Mouse (Mus musculus): Measurements from ENCODE around the gene Ss18l1.
A peak's percentile ranks its signal among the peaks of the same experiment; 100 is the strongest.

Gene Ss18l1

DNA sequence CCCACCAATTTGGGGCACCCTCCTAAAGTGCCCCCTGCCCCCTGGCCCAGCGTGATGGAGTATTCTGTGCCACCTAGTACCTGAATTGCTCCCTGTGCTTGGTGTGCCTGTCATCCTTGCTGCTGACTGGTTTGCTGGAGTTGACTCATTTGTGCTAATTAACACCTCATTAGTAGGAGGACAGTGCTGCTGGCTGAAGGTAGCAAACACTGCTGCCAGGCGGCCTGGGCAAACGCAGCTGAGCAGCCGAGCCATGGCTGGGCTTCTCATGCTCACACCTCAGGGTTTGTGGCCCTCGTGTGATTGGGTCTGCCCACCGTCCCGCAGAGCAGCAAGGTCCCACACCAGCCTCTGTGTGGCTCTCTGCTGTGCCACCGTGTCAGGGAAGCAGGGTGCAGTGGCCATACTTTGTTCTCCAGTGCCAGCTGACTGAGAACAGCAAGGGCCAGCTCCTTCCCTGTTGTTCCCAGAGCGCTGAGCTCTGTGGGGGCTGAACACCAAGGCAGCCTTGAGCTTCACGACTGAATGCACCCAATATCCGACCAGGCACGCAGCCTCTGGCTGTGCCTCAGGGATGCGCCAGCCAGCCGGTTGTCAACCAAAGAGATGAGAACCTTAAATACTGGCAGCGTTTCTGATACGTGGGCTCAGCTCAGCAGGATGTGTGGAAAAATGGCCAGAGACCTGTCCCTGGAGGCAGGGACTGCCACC, 43.8 kb downstream of the Ss18l1 start:
- no peak for DNase-seq (ENCODE audit: low spot score)

DNA sequence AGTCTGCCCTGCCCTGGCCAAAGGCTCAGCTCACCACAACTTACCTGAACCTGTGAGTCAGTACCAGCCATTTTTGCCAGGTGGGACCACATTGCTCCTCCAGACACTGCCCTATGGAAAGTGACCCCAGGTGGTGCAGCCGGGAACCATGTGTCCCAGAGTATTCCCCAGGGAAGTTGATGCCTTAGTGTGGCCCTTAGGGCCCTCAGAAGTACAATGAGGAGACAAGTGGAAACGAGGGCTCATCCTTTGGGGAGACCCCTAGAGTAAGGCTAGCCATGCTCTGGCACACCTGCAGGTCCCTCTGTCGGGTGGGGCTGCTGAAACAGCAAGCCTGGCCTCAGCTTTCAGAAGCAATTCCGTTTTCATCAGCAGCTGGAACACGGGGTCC, 44.3 kb downstream of the Ss18l1 start:
- DNase-seq (ENCODE audit: low spot score) = no peak

DNA sequence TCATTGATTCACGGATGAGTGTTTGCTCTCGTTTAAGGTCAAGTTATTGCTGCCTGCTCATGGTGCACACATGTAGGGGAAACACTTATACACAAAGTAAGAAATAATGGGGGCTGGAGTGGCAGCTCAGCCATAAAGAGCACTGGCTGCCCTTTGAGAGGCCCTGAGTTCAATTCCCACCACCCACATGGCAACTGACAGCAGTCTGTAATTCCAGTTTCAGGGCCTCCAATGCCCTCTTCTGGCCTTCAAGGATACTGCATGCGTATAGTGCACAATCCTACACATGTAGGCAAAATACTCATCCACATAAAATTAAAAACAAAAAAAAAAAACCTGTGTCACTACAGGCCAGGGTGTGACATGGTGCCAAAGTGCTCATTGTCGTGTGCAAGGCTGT, 45.2 kb downstream of the Ss18l1 start:
- DNase-seq (ENCODE audit: low spot score) = no peak

DNA sequence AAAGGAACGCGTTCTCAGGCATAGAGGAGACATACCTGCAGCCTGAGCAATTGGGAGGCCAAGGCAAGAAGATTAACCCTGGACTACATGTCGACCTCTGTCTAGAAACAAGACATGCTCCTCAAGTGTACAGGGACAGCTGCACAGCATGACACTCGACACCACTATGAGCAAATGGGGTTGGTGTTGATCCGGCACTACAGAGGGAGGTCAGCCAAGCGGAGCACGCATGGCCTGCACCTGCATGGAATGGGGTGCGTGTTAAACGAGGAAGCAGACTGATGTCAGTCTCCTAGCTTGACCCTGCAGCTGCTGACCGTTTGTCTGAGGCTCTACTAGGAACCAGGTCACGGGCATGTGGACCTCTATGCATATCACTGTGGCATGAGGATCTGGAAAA, 48.0 kb downstream of the Ss18l1 start:
- DNase-seq (ENCODE audit: low spot score) = no peak

DNA sequence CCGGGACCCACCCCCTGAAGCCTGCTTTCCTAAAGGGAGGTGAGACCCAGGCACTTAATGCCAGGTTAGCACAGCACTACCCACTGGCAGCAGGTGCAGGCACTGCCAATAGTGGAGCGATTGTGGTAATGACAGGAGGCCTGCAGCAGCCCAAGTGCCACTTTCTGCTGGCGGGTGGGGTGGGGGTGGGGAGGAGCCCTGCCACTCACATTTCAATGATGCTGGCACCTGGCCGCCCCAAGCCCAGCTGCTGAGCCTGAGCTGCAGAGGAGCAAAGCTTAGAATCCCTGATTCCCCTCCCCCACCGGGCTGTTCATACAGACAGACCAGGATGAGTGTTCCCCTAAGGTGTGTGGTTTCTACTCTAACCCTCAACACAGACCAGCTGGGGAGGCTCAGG, 53.4 kb downstream of the Ss18l1 start:
- no peak for DNase-seq (ENCODE audit: low spot score)

DNA sequence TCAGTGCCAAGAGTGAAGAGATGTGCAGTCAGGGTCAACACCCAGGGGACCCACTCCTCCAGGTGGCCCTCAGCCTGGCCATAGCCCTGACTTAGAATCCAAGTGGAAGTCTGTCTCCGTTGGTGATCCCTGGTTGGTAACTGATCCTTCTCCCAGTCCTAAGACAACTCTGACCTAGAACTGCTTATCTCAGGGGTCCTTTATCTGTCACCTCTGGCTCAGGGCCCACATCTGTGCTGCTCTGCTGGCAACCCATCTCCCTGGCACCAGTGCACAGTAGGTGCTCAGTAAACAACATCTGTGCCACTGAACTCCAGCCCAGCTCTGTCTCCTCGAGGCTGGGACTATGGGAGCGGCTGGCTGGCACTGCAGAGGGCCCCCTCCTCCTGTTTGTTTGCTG, 55.3 kb downstream of the Ss18l1 start:
- DNase-seq (ENCODE audit: low spot score) = no peak

DNA sequence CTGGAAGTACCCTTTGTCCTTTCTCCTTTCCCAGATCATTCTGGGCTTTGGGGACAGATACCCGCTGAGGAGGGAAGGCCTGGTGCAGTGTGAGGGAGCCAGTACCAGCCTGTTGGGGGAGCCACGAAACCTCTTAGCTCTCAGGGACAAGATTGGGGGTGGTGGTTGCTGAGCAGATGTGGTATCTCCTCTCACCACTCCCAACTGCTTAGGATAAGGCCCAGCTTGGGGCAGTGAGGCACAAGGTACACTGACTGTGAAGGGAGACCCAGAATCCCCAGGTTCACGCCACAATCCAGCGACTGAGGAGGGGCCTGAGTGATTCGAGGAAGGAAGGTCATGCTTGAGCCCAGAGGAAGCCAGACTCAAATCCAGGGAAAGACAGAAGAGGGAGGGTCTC, 55.9 kb downstream of the Ss18l1 start:
- no peak for DNase-seq (ENCODE audit: low spot score)

DNA sequence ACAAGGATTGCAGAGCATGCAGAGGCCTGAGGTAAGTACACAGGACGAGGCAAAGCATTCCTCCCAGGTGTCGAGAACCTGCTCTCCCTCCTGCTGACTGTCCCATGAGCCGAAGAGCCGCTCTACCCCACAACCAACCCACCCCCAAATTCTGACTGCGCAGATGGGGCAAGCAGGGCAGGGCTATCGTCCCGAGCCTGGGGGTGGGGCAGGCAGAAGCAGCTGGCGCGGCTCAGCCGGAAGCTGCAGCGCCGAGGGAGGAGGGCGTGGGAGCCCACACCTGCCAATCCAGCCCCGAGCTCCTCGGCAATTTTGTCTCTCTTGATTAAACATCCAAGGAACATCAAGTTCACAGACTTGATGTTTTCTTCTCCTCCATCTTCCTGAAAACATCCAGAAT, 57.2 kb downstream of the Ss18l1 start:
- no peak for DNase-seq (ENCODE audit: low spot score)

DNA sequence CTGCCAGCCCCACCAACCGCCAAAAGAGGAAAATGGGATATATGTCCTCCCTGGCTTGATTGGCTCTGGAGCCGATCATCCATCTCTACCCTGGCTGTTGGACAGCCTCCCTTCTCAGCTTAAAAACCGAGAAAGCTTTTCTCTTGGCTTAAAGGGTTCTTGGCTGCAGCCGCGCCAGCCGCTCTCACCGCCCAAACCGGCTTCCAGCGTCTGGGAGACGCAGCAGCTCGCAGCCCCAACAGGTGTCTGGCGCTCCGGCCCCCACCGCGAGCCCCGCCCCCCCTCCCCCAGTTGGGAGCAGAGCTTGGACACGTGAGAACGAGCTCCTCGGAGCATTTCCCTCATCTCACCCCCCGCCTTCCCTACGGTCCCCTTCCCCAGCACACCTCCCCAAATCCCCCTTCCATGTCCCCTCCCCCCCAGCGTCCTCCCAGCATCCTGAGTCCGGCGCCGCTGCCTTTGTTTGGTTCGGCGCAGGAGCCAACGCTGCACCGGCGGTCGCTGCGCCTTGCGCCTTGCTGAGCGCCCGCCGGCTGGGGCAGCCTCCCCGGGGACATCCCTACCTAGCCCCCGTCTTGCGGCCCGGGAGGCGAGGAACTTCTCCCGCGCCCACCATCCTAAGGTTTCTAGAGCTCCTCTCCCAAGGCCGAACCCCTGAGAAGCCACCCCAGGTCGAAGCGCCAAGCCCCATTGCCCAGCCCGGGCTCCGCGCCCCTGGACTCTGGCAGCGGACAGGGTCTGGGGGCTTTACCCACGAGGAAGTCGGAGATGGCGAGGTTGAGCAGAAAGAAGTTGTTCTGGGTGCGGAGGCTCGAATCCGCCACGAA, 61.1 kb downstream of the Ss18l1 start:
- no peak for DNase-seq (ENCODE audit: low spot score)

DNA sequence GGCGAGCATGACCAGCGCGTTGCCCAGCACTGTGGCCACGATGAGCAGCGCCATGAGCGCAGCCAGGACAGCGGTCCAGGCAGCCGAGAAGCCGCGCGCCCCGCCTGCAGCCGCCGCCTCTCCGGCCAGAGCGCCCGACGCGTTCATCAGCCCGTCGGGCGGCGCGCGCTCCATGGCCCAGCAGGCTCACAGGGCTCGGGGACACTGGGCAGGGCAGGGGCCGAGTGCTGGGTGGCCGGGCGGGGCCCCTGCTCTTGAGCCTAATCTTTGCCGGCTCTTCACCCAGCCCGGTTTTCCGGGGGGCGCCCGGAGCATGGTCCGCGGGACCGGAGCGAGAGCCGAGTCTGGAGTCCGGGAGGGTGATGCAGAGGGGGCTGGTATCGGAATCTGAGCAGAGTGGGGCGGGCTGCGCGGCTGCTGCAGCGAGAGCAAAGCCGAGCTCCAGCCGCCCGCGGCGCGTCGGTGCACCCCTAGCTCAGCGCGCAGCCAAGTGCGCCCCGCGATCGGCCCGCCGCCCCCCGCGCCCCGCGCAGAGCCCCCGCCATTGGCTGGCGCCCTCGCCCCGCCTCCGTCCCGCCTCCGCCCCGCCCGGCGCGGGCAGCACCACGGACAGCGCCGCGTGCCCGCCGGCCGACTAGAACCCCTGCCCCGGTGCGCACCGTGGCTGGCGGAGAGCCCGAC, 61.8 kb downstream of the Ss18l1 start, which contains the start of gene Hrh3:
Gene Hrh3, minus strand, starts transcription at position 511 of the 681 bp plus-strand sequence.
- peak; percentile 42 for DNase-seq (ENCODE audit: low spot score)

DNA sequence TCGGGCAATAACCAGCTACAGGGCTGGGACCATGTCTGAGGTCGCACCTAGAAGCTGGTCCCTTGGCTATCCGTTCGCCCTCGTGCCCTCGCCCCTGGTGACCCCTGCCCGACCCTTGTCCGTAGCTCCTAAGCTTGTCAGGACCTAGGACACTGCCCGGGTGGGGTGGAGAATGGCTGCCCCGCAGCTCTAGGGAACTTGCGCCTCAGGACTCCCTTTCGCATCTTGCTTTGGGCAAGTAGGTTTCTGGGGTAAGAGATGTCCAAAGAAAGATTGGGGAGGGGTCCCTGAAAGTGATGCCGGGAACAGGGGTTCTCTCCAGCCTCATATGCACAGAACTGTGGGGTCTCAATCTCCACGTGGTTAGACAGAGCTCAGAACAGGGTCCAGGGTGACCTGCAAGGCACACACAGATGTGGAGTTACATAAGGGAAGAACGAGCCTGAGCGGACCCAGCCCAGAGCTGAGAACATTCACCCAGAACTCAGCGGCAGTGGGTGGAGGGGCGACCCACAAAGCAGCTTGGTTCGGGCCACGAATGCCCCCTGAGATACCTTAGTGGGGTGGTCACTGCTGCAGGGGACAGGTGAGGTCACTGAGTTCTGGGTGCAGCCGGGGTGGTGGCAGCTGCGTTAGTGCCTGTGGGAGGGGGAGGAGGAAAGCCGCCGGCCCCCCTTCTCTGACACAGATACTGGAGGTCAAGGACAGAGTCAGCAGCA, 62.5 kb downstream of the Ss18l1 start:
- DNase-seq (ENCODE audit: low spot score) = no peak

DNA sequence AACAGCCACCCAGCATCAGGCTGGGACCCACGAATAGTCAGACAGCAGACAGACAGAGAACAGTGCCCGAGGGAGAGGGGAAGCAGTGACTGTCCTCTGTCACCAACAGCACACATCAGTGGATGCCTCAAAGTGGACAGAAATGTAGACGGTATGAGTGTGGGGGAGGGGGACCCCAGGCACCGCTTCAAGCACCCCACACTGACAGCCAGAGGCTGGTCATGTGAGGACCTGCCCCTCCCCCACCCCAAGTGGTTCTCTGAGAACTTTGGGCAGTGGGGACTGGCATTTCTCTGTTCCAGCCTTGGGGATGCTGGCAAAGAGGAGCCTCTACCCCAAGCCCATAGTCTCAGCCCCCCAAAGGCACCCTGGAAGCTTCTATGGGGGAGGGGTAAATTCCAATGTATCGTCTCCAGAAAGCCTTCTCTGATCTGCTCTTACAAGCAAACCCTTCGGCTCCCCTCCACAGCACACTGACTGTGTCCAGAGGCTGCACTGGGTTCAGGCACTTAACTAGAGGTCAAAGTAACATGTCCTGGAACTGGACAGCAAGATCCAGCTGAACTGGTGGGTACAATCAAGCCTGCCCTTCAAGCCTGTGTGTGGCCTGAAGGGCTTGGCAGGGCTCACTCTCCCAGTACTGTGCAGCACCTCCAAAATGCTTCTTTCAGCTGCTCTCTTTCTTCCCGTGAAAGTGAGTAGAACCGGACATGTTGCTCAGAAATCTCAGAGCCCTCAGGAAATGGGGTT, 63.3 kb downstream of the Ss18l1 start:
- no peak for DNase-seq (ENCODE audit: low spot score)

DNA sequence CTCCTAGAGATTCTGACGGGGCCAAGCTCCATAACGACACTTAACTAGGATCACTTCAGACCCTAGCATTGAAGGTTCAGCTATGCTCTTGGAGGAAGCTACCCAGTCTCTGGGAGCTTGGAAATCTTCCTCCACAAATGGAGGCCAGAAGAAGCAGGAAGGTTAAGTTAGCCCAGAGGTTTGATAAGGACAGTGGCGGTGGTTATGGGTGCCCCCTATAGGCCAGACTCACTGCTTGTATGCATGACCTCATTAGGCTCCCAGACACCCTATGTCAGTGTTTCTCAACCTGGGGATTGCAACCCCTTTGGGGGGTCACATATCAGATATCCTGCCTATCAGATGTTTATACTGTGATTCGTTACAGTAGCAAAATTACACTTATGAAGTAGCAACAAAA, 64.8 kb downstream of the Ss18l1 start:
- no peak for DNase-seq (ENCODE audit: low spot score)

DNA sequence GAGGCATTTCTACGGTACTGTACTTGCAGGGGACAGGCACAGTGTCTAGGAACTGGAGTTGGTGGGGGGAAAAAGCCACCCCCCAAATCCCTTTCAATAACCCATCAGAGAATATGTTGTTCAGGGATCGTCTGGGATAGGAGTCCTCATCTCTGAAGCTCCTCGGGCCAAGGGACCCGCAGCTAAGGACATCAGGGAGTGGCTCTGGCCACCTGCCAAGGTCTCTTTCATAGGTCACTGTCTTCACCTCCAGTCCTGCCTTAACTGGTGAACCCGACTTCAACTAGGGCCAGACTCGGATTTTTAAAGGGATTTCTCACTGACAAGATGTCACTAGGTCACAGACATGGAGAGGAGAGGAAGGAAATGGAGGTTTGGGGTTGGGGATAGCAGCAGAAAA, 66.0 kb downstream of the Ss18l1 start:
- no peak for DNase-seq (ENCODE audit: low spot score)

DNA sequence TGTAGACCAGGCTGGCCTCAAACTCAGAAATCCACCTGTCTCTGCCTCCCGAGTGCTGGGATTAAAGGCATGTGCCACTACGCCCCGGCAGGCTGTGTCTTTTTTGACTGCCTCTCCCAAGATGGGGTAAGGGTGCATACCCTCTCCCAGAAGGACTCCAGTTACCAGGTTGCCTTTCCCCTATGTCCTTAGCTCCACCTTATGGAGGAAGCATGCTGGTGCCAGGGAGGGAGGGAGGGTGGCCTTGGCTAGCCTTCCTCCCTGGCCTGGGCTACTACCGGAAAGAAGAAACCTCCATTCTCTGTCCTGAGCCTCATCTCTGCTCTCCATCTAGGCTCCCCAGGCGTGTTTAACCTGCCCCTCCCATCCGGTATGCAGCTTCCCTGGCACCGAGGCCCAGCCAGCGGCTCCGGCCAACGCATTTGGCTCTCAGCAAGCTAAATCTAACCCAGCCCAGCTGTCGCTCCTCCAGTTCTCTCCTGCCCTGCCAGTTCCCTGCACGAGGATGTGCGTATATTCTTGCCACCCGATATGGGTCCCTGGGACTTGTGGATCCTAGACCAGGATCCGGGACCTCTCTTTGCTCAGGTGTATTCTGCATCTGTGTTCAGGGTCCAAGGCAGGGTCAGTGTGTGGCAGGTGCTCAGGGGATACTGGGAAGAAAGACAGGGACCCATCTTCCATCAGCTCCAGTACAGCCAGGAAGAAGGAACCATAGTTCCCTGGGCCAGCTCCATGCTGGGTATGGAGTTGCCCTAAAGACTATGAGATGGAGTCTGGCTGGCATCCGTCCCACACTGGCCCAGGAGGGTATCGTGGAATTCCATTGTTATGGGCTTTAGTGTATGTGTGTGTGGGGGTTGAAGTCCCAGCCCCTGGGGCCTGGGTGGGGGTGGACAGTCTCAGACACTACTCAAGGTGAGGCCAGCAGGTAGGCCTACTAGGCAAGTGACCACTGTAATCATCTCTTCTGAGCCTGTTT, 71.9 kb downstream of the Ss18l1 start:
- DNase-seq (ENCODE audit: low spot score) = no peak

DNA sequence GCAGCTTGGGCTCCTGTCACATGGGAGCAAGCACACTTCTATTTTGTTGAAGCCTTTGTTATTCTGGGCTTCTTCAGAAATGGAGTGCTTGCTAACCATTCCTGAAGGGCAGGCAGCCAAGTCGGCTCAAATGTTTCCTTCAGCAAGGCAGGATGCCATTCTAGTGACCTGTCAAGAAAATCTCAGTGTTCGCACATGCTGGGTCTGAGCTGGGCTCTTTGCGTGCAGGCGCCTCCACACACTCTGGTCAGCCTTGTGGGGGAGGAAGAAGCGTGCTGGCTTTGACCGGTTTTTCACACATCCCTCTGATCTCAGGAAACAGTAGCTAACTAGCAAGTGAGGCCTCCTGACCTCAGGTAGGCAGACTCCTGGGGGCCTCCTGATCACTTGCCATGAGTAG, 73.0 kb downstream of the Ss18l1 start:
- no peak for DNase-seq (ENCODE audit: low spot score)

DNA sequence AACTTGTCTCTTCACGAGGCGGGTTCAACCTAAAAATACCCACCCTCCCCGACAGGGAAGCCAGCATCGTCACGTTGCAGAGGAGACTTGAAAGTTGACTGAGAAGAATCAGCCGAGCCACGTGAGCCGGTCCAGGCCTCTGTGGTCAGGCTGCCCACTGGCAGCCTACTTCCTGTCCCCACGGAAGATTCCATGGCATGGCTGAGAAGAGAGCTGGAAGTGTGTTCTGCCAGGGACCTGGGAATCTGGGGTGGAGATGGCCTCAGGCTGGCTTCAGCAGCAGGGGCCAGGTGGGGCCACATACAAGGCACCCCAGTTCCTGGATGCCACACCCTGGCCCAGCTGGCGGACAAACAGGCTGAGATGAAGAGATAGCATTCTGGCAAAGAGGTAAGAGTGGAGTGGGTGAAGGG, 73.8 kb downstream of the Ss18l1 start:
- DNase-seq (ENCODE audit: low spot score) = no peak

DNA sequence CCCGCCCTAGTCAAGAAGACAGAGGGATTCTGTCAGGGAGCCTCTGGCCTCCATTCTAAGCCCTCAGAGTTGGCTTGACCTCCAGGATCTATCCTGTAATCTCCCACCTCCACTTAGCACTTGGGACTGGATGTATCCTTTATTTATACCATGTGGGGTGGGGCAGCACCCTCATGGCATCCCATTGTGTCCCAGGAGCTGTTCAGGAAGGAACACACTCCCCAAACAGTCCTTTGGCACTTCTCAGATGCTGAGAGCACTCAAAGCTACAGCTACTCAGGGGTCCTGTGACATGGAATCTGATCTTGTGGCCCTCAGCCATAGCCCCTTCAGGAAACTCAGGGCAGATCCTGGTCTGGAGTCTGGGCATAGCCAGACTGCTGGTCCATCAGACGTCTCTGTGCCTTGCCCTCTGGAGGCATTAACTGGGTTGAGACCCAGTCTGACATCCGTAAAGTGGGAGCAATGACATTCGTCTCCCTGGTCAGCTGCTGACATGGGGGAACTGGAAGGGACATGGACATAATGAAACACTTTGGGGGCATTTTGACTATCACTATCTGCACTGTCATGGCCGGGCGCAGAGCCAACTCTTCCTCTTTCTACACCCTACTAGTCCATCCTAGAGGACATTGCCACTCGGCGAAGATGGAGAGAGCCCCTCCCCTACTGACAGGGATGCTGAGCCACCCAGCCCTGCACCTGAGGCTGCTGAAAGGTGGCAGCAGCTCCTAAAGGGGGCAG, 74.6 kb downstream of the Ss18l1 start:
- DNase-seq (ENCODE audit: low spot score) = no peak

DNA sequence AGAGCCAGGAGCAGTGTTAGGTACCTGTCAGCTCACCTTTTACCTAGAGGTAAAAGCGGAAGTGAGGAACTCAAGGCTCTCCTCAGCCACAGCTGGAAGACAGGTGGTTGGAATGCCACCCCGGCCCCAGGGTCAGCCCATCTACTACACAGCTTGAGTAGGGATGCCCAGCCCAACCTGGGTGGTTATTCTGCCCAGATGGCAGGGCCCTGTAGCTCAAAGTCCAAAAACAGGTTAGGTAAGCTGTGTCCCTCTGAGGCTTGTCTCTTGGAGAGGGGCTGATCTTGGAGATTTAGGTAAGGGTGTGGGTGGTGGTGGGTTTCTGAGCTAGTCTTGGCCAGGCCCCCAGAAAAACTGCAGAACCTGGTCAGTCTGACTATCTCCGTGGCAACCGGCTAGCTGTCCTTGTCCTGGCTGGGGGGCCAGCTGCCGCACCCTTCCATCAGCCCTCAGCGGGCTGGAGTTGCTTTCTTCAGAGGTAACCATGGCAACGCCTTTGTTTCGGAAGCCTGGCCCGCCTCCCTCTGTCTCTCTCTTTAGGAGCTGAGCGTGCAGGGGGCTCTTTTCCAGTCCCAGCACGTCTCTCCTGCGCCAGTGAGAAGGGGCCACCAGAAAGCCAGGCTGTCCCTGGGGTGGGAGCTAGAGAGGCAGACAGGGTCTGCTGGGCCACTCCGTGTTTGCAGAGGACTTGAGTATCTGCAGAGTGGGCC, 75.3 kb downstream of the Ss18l1 start:
- DNase-seq (ENCODE audit: low spot score) = peak; percentile 17
